Mouse (Mus musculus) myocyte (in vitro differentiated cells): ENCODE results near the gene Slc25a28. TPM values are rescaled to one million over a fixed set of nuclear protein-coding genes. Genes with fewer than 3 reads are reported as not detected.

ENCODE experiments used
- H3K27me3 ChIP-seq: one replicate; pipeline ENCODE4 v1.6.1; 2011; ENCODE audit not compliant: control insufficient read depth, insufficient read depth, insufficient read length
- H3K36me3 ChIP-seq: one replicate; pipeline ENCODE4 v1.6.1; 2011; ENCODE audit not compliant: control insufficient read depth, insufficient read depth
- H3K4me2 ChIP-seq: one replicate; pipeline ENCODE4 v1.6.1; 2011; ENCODE audit warnings: low read depth, control low read depth
- H3K4me3 ChIP-seq: one replicate; pipeline ENCODE4 v1.5.1; 2011; ENCODE audit warnings: mild to moderate bottlenecking, control low read depth, moderate library complexity
- H3K79me2 ChIP-seq: one replicate; pipeline ENCODE4 v1.6.1; 2011; ENCODE audit not compliant: control insufficient read depth, insufficient read depth
- H3ac ChIP-seq: one replicate; pipeline ENCODE4 v1.6.1; 2011; ENCODE audit not compliant: control insufficient read depth, insufficient read length
- CEBPB ChIP-seq: IDR thresholded peaks from 2 replicates; pipeline ENCODE4 v1.6.1; 2011; ENCODE audit warnings: mild to moderate bottlenecking, moderate library complexity; ENCODE audit not compliant: poor library complexity, insufficient read depth, severe bottlenecking
- E2F4 ChIP-seq: IDR thresholded peaks from one replicate; pipeline ENCODE4 v1.6.1; 2011; ENCODE audit warnings: mild to moderate bottlenecking, control low read depth, moderate library complexity; ENCODE audit not compliant: insufficient read depth
- MAX ChIP-seq: IDR thresholded peaks from one replicate; pipeline ENCODE4 v1.6.1; 2011; ENCODE audit warnings: low read depth, mild to moderate bottlenecking, control low read depth
- MYOD1 ChIP-seq, 3 experiments: IDR thresholded peaks; one replicate each; pipeline ENCODE4 v1.6.1; 2011; ENCODE audit warnings: control low read depth in 2 of 3, low read depth in 2 of 3, mild to moderate bottlenecking in 2 of 3, moderate library complexity in 1 of 3; ENCODE audit not compliant: insufficient read length in 2 of 3, control insufficient read depth in 1 of 3
- MYOG ChIP-seq, 3 experiments: IDR thresholded peaks; one replicate each; pipeline ENCODE4 v1.6.1; 2011; ENCODE audit warnings: control low read depth in 2 of 3, low read depth in 2 of 3, mild to moderate bottlenecking in 2 of 3; ENCODE audit not compliant: insufficient read length in 2 of 3, control insufficient read depth in 1 of 3, insufficient read depth in 1 of 3
- POLR2A ChIP-seq: IDR thresholded peaks from one replicate; pipeline ENCODE4 v1.6.1; 2011; ENCODE audit warnings: low read depth, mild to moderate bottlenecking, control low read depth, moderate library complexity; ENCODE audit not compliant: insufficient read length
- POLR2AphosphoS2 ChIP-seq: IDR thresholded peaks from one replicate; pipeline ENCODE4 v1.6.1; 2011; ENCODE audit warnings: low read depth, control low read depth; ENCODE audit not compliant: insufficient read length
- REST ChIP-seq: IDR thresholded peaks from one replicate; pipeline ENCODE4 v1.6.1; 2011; ENCODE audit warnings: mild to moderate bottlenecking, control low read depth, moderate library complexity; ENCODE audit not compliant: insufficient read depth, insufficient read length
- SRF ChIP-seq: IDR thresholded peaks from one replicate; pipeline ENCODE4 v1.6.1; 2011; ENCODE audit warnings: low read depth; ENCODE audit not compliant: control insufficient read depth, insufficient read length
- TCF12 ChIP-seq: IDR thresholded peaks from one replicate; pipeline ENCODE4 v1.6.1; 2011; ENCODE audit warnings: mild to moderate bottlenecking, control low read depth; ENCODE audit not compliant: poor library complexity, insufficient read depth, severe bottlenecking
- TCF3 ChIP-seq: IDR thresholded peaks from one replicate; pipeline ENCODE4 v1.6.1; 2011; ENCODE audit warnings: low read depth, control low read depth; ENCODE audit not compliant: insufficient read length
- USF1 ChIP-seq: IDR thresholded peaks from one replicate; pipeline ENCODE4 v1.6.1; 2011; ENCODE audit warnings: low read depth, mild to moderate bottlenecking, control low read depth, moderate library complexity
- polyA plus RNA-seq: library from polyadenylated mRNA; unstranded; fragments of >200 nt; fragmentation: generic; extraction: Trizol; gene quantifications from one replicate; pipeline ENCODE4 v1.2.1, GENCODE M21; 2012; ENCODE audit warnings: missing spikeins

The Slc25a28 gene
- polyA plus RNA-seq, 1 experiment: 25.5 TPM

GRCm38 (mm10) chr19:43616415-43616861 is 58.2 kb downstream of the Slc25a28 start:
- Histone ChIP-seq H3K4me2 (peak overlapping the region; percentile 73), H3K79me2 (no peaks in the 10 kb centered on the region), H3ac (no peak overlapping the region), H3K36me3 (no peaks in the 10 kb centered on the region), H3K4me3 (peak overlapping the region; percentile 8), H3K27me3 (peaks cover 66% of the 10 kb centered on the region)
- TF ChIP-seq MAX (no peak), MYOD1 (IDR thresholded peaks at IDR 0.05; ENCODE audit: control insufficient read depth in 1 of 3, insufficient read length in 2 of 3, low read depth in 2 of 3) (no peak), CEBPB (no peak), MYOG (IDR thresholded peaks at IDR 0.05; ENCODE audit: control insufficient read depth in 1 of 3, insufficient read depth in 1 of 3, insufficient read length in 2 of 3, low read depth in 2 of 3) (no peak), POLR2A (no peak), USF1 (no peak), REST (no peak), TCF3 (no peak), SRF (no peak), POLR2AphosphoS2 (no peak), E2F4 (no peak), TCF12 (no peak)

- Histone ChIP-seq H3K4me3 (peak overlapping the region; percentile 8), H3K27me3 (peaks cover 63% of the 10 kb centered on the region), H3K4me2 (peak overlapping the region; percentile 73), H3ac (no peak overlapping the region), H3K79me2 (no peaks in the 10 kb centered on the region), H3K36me3 (no peaks in the 10 kb centered on the region)
- TF ChIP-seq POLR2AphosphoS2 (no peak), MYOG (IDR thresholded peaks at IDR 0.05; ENCODE audit: control insufficient read depth in 1 of 3, insufficient read depth in 1 of 3, insufficient read length in 2 of 3, low read depth in 2 of 3) (no peak), MAX (no peak), TCF3 (no peak), POLR2A (no peak), SRF (no peak), USF1 (no peak), CEBPB (no peak), REST (no peak), E2F4 (no peak), MYOD1 (IDR thresholded peaks at IDR 0.05; ENCODE audit: control insufficient read depth in 1 of 3, insufficient read length in 2 of 3, low read depth in 2 of 3) (no peak), TCF12 (no peak)
These were observed 58.9 kb downstream of the Slc25a28 start for GRCm38 (mm10) chr19:43615571-43616414.

- Histone ChIP-seq H3K4me2 (peak overlapping the region; percentile 73), H3K79me2 (no peaks in the 10 kb centered on the region), H3ac (no peak overlapping the region), H3K36me3 (no peaks in the 10 kb centered on the region), H3K4me3 (peak overlapping the region; percentile 8), H3K27me3 (peaks cover 63% of the 10 kb centered on the region)
- TF ChIP-seq TCF12 (no peak), MAX (no peak), CEBPB (no peak), TCF3 (no peak), MYOG (IDR thresholded peaks at IDR 0.05; ENCODE audit: control insufficient read depth in 1 of 3, insufficient read depth in 1 of 3, insufficient read length in 2 of 3, low read depth in 2 of 3) (no peak), E2F4 (no peak), SRF (no peak), POLR2AphosphoS2 (no peak), POLR2A (no peak)
These were observed 59.6 kb downstream of the Slc25a28 start for GRCm38 (mm10) chr19:43615074-43615445.

- H3K4me3 ChIP-seq: no peak overlapping the region
- H3K27me3 ChIP-seq: peaks cover 59% of the 10 kb centered on the region
These were observed 60.2 kb downstream of the Slc25a28 start for GRCm38 (mm10) chr19:43614341-43615073.

More at GRCm38 (mm10) chr19:43614341-43615073, 60.2 kb downstream of the Slc25a28 start:
- Histone ChIP-seq H3ac (no peak overlapping the region), H3K4me2 (peak overlapping the region; percentile 73), H3K36me3 (no peaks in the 10 kb centered on the region), H3K79me2 (no peaks in the 10 kb centered on the region)
- no peak for TF ChIP-seq MAX
- no peak for TF ChIP-seq E2F4
- TF ChIP-seq USF1: no peak
- TF ChIP-seq POLR2AphosphoS2: no peak
- no peak for TF ChIP-seq REST
- TF ChIP-seq TCF12: no peak

Other genes with a start within 250 kb of the Slc25a28 start
- not detected for gene Cnnm1, start 234.4 kb downstream of the Slc25a28 start, polyA plus RNA-seq
- gene Got1, start 150.3 kb downstream of the Slc25a28 start, polyA plus RNA-seq: 196 TPM
- gene Nkx2-3, start 62.6 kb downstream of the Slc25a28 start, polyA plus RNA-seq: not detected
- 2.2 TPM for gene Entpd7, start 14.8 kb upstream of the Slc25a28 start, polyA plus RNA-seq
- gene Cutc, start 78.1 kb upstream of the Slc25a28 start, polyA plus RNA-seq: 5.1 TPM
- gene Cox15, start 78.1 kb upstream of the Slc25a28 start, polyA plus RNA-seq: 11.5 TPM
- not detected for gene Abcc2, start 107.3 kb upstream of the Slc25a28 start, polyA plus RNA-seq